Mouse (Mus musculus) neural tube, embryonic 14.5 days (tissue): ENCODE results near the gene Slc16a7. TPM values are rescaled to one million over a fixed set of nuclear protein-coding genes. Genes with fewer than 3 reads are reported as not detected.
A peak's percentile ranks its signal among the peaks of the same experiment; 100 is the strongest.

Source experiments
- ATAC-seq: fragments of 200-750 bp; cut with Nextera tagmentation; 2 replicates; pipeline ENCODE4 v1.8.0; 2017; ENCODE audit warnings: low read depth, mild to moderate bottlenecking, moderate TSS enrichment, moderate library complexity
- H3K27ac ChIP-seq: fragments of 300-500 bp; sonication (generic); 2 replicates; pipeline ENCODE4 v1.5.1; 2014; ENCODE audit warnings: low read depth, mild to moderate bottlenecking, control low read depth, low read length, moderate library complexity, mixed read lengths
- H3K27me3 ChIP-seq: fragments of 300-500 bp; sonication (generic); 2 replicates; pipeline ENCODE4 v1.6.1; 2014; ENCODE audit warnings: low read length; ENCODE audit not compliant: control insufficient read depth, insufficient read depth
- H3K36me3 ChIP-seq: fragments of 300-500 bp; sonication (generic); 2 replicates; pipeline ENCODE4 v1.6.1; 2014; ENCODE audit warnings: low read length, mixed read lengths; ENCODE audit not compliant: control insufficient read depth, insufficient read depth
- H3K4me1 ChIP-seq: fragments of 300-500 bp; sonication (generic); 2 replicates; pipeline ENCODE4 v1.6.1; 2014; ENCODE audit warnings: low read length; ENCODE audit not compliant: control insufficient read depth, insufficient read depth
- H3K4me2 ChIP-seq: fragments of 300-500 bp; sonication (generic); 2 replicates; pipeline ENCODE4 v1.6.1; 2014; ENCODE audit warnings: mild to moderate bottlenecking, low read depth, low read length, control low read depth
- H3K4me3 ChIP-seq: fragments of 300-500 bp; sonication (generic); 2 replicates; pipeline ENCODE4 v1.5.1; 2014; ENCODE audit warnings: low read depth, low read length, control low read depth, mixed read lengths
- H3K9ac ChIP-seq: fragments of 300-500 bp; sonication (generic); replicated peaks from 2 replicates; pipeline ENCODE4 v1.6.1; 2014; ENCODE audit warnings: low read depth, mild to moderate bottlenecking, control low read depth, low read length, mixed read lengths
- H3K9me3 ChIP-seq: fragments of 300-500 bp; sonication (generic); 2 replicates; pipeline ENCODE4 v1.6.1; 2016; ENCODE audit warnings: low read length; ENCODE audit not compliant: control insufficient read depth
- WGBS: fragments of 180-500 bp; shearing (Covaris S2); extraction: QIAGEN DNeasy Blood & Tissue Kit; methylation state at CpG from one replicate; pipeline ENCODE4 v1.1.7; 2014; 5-methylcytosine and 5-hydroxymethylcytosine counted together
- polyA plus RNA-seq: library from polyadenylated mRNA; unstranded; fragments of >200 nt; fragmentation: Nextera tagmentation; extraction: Ambion mirVana; gene quantifications from 2 replicates; pipeline ENCODE4 v1.2.1, GENCODE M21; 2014

Slc16a7 gene
- polyA plus RNA-seq: 9.5 and 11.4 TPM in 2 replicates

DNA sequence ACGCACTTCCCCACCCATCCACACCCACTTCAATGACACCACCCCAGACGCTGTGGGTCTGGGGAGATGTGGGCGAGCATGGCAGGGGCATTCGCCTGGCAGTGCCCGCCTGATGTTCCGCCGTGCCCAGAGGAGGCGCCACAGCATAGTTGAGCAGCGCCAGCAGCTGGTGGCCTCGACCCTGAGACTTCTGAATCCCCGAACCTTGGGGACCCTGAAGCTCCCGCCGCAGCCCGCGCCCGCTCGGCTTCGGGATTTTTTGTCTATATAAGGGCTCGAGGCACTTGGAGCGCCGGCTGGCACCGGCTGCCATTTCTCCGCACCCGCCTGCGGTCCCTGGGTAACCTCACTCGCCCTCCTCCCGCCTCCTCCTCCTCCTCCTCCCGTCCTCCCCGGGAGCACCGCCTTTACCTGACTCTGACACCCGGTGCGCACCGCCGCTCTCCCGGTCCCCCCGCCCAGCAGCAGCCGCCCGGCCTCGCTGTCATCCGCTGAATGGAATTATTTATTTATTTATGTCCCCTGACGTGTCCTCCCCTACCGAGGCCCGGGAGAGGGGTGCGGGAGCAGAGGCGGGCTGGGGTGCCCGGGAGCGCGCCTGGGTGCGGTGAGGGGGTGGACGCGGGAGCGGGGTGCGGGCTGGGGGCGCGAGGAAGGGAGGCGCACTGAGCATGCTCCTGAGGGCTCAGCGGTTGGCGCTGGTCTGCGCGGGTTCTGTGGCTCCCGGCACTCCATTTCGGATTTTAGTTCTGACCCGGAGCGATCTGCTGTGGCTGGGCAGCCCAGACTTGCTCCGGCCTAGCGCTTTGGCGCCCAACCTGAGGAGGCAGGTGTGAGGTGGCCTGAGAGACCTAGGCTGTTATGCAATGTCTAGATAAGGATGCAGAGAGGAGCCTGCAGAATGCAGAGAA is at the start of gene Slc16a7:
Slc16a7 (minus strand) TSS at position 590 of the 911 bp plus-strand sequence.
- H3K9me3 ChIP-seq: no peaks in the 10 kb centered on the region
- no peaks in the 10 kb centered on the region for H3K36me3 ChIP-seq
- peak; percentile 97 for ATAC-seq
- peak within 1 kb of the TSS; percentile 60 for H3K4me2 ChIP-seq
- H3K4me3 ChIP-seq: peak within 1 kb of the TSS; percentile 64
- 0 out of 2 replicates have a peak, but pooled peaks cover 3% of the 10 kb centered on the region for H3K4me1 ChIP-seq
- H3K9ac ChIP-seq: peak within 1 kb of the TSS; percentile 84
- H3K27me3 ChIP-seq: no peaks in the 10 kb centered on the region
- under 1% methylated on average over 66 of the region's 67 CpGs for WGBS
- peak within 1 kb of the TSS; percentile 13; the same call in 1 of the 2 replicates for H3K27ac ChIP-seq

DNA sequence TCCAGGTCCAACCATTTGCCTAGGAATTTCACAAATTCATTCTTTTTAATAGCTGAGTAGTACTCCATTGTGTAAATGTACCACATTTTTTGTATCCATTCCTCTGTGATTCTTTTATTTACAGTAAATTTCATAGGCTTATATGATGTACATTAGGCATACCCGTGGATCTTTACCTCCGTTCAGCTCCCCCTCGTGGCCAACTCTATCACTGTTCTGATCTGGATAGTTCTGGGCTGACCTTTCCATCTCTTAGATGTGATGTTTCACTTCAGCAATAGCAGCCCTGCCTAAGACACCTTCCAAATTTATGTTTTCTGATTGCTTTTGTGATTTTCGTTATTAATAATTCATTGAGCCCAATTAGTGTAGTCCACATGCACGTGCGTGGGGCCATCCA is 29.5 kb upstream of the Slc16a7 start:
- Histone ChIP-seq H3K4me1 (no peaks in the 10 kb centered on the region), H3K36me3 (no peaks in the 10 kb centered on the region), H3K4me3 (no peak overlapping the region), H3K27ac (no peak overlapping the region), H3K9ac (no peak overlapping the region), H3K9me3 (no peaks in the 10 kb centered on the region), H3K4me2 (no peak overlapping the region), H3K27me3 (no peaks in the 10 kb centered on the region)
- 73% methylated on average over 6 of the region's 6 CpGs for WGBS
- no peak for ATAC-seq

DNA sequence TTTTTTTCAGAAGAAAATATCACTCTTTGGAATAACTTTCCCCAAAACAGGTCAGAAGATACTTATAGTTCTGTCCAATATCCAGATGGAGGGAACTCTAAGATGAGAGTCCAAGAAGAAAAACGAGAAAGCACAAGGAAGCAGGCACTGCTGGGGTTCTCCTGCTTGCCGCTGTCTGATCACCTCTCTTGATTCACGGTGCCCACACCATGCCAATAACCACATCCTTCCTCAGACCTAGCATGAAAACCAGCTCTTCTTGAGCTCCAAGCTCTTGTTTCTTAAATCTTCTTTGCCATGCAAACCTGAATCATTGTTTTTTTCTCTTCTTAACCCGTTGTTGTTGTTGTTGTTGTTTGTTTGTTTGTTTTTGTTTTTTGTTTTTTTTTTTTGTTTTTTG is 10.5 kb upstream of the Slc16a7 start:
- WGBS: 87% methylated on average over 4 of the region's 4 CpGs
- Histone ChIP-seq H3K4me2 (no peak overlapping the region), H3K36me3 (no peaks in the 10 kb centered on the region), H3K27ac (no peak overlapping the region), H3K27me3 (no peaks in the 10 kb centered on the region), H3K9ac (no peak overlapping the region), H3K4me1 (no peaks in the 10 kb centered on the region), H3K4me3 (no peak overlapping the region), H3K9me3 (no peaks in the 10 kb centered on the region)
- ATAC-seq: no peak

GRCm38 (mm10) chr10:125390011-125390410 is 746 bp upstream of the Slc16a7 start:
- WGBS: 84% methylated on average over 6 of the region's 6 CpGs
- no peak overlapping the region for H3K27ac ChIP-seq

GRCm38 (mm10) chr10:125388481-125388875 is 787 bp downstream of the Slc16a7 start:
- ATAC-seq: peak; percentile 10; the same call in 1 of the 2 replicates
- H3K27me3 ChIP-seq: no peaks in the 10 kb centered on the region
- H3K27ac ChIP-seq: peak overlapping the region; percentile 13; the same call in 1 of the 2 replicates
- no peaks in the 10 kb centered on the region for H3K9me3 ChIP-seq
- peak overlapping the region; percentile 84 for H3K9ac ChIP-seq
- H3K4me2 ChIP-seq: peak overlapping the region; percentile 60
- peak overlapping the region; percentile 64 for H3K4me3 ChIP-seq
- 20% methylated on average over 7 of the region's 7 CpGs for WGBS
- H3K36me3 ChIP-seq: no peaks in the 10 kb centered on the region
- H3K4me1 ChIP-seq: 0 out of 2 replicates have a peak, but pooled peaks cover 3% of the 10 kb centered on the region

More at GRCm38 (mm10) chr10:125390011-125390410, 746 bp upstream of the Slc16a7 start:
- H3K9ac ChIP-seq: no peak overlapping the region
- peak overlapping the region; percentile 64 for H3K4me3 ChIP-seq
- H3K27me3 ChIP-seq: no peaks in the 10 kb centered on the region
- no peaks in the 10 kb centered on the region for H3K9me3 ChIP-seq
- H3K36me3 ChIP-seq: no peaks in the 10 kb centered on the region
- ATAC-seq: no peak
- H3K4me2 ChIP-seq: peak overlapping the region; percentile 60
- H3K4me1 ChIP-seq: 0 out of 2 replicates have a peak, but pooled peaks cover 3% of the 10 kb centered on the region

DNA sequence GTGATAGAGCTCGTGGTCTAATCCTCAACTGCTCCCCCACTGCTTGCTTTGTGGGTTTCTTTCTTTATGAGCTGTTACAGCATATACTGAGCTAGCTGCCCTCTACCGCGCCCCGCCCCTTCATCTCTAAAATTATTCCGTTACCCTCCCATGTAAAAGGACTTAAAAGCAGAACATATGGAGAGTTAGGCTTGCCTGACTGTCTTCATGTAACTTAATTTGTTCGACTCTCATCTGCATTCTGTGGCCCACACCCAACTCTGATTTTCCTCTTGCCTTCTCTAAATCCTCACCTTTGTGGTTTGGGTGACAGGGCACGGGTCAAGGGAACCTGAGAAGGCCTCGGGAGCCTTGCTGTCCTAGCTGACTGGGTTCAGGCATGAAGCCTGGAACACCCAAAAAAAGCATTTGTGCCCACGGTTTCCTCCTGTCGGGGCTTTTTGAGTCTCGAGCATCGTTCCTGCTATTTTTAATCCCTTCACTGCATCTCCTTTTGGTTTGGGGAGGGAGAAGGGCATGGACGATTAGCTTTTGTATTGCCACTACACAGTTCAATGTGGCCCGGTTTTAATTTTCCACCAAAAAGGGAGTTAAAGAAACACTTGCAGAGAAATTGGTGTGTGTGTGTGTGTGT is 1.4 kb downstream of the Slc16a7 start:
- Histone ChIP-seq H3K4me2 (no peak overlapping the region), H3K4me1 (0 out of 2 replicates have a peak, but pooled peaks cover 3% of the 10 kb centered on the region), H3K9ac (no peak overlapping the region), H3K27ac (no peak overlapping the region), H3K36me3 (no peaks in the 10 kb centered on the region), H3K4me3 (no peak overlapping the region), H3K27me3 (no peaks in the 10 kb centered on the region), H3K9me3 (no peaks in the 10 kb centered on the region)
- ATAC-seq: no peak
- 55% methylated on average over 14 of the region's 14 CpGs for WGBS

- H3K9ac ChIP-seq: no peak overlapping the region
- no peaks in the 10 kb centered on the region for H3K27me3 ChIP-seq
- H3K9me3 ChIP-seq: no peaks in the 10 kb centered on the region
- no peak overlapping the region for H3K4me2 ChIP-seq
- peaks cover 4% of the 10 kb centered on the region; the same call in 1 of the 2 replicates for H3K4me1 ChIP-seq
- H3K4me3 ChIP-seq: no peak overlapping the region
- 77% methylated on average over 5 of the region's 5 CpGs for WGBS
- no peak overlapping the region for H3K27ac ChIP-seq
- ATAC-seq: no peak
- no peaks in the 10 kb centered on the region for H3K36me3 ChIP-seq
Observed at GRCm38 (mm10) chr10:125375526-125375925, 13.7 kb downstream of the Slc16a7 start.

DNA sequence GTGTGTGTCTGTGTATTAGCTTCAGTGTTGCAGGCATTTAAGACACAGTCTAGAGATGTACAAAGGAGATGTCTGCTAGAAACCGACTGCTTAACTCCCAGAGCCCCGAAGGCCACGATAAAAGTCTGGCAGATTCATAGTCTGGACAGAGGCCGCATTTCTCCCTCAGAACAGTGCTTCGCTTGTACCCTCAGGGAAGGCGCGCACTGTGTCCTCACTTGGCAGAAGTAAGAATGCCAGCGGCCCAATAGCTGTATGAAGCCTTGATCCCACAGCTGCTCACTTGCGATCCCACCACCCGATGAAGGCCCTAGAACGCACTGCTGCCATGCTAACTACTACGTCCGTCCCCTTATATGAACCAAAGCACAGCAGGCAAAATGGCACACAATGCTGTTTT is 16.6 kb downstream of the Slc16a7 start:
- Histone ChIP-seq H3K4me2 (no peak overlapping the region), H3K36me3 (no peaks in the 10 kb centered on the region), H3K4me1 (peaks cover 4% of the 10 kb centered on the region; the same call in 1 of the 2 replicates), H3K9ac (no peak overlapping the region), H3K9me3 (no peaks in the 10 kb centered on the region), H3K27ac (no peak overlapping the region), H3K27me3 (no peaks in the 10 kb centered on the region), H3K4me3 (no peak overlapping the region)
- ATAC-seq: no peak; the same call in 1 of the 2 replicates
- WGBS: 81% methylated on average over 13 of the region's 13 CpGs
